Mouse (Mus musculus): Measurements from ENCODE around the gene Arl3.

DNA sequence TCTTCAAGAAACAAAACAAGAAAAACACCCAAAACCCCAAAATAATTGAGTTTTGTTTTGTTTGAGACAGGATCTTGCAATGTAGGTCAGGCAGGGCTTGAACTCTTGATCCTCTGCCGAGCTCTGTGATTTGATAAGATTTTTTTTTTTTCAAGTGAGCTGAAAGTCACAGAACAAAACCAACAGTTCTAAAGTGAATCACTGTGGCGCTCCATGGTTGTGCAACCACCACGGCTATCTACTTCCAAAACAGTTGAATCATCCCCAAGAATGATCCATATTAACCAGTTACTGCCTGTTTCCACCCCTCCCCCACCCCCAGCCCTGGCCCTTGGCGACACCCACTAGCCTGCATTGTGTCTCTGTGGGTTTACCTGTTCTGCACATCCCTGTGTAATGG lies 27.4 kb upstream of the Arl3 start:
- no peak for TF ChIP-seq CTCF (conservative IDR thresholded peaks at IDR 0.05; ENCODE audit: low read length)
- no peak for TF ChIP-seq NANOG (IDR thresholded peaks at IDR 0.05; ENCODE audit: borderline replicate concordance, low read length)
- TF ChIP-seq POU5F1 (IDR thresholded peaks at IDR 0.05; ENCODE audit: borderline replicate concordance, low read length), result no peak

Measured in E14TG2a.4 (cell line).